Mouse (Mus musculus) T-helper 1 cell (primary cell): Measurements from ENCODE around the gene Agfg2.
"Not testable (repeated sequence)": the region's sequence is repeated elsewhere in the genome, so short reads cannot be mapped to it uniquely, and the experiment has no call there.

Experiments used
- in situ Hi-C: fragments of 300-600 bp; cut with MboI, MseI; formaldehyde crosslinking; loops from one replicate; pipeline ENCODE4 v1.15.1; 2025; ENCODE audit warnings: high pct_unique_total_duplicates

Agfg2 gene

DNA sequence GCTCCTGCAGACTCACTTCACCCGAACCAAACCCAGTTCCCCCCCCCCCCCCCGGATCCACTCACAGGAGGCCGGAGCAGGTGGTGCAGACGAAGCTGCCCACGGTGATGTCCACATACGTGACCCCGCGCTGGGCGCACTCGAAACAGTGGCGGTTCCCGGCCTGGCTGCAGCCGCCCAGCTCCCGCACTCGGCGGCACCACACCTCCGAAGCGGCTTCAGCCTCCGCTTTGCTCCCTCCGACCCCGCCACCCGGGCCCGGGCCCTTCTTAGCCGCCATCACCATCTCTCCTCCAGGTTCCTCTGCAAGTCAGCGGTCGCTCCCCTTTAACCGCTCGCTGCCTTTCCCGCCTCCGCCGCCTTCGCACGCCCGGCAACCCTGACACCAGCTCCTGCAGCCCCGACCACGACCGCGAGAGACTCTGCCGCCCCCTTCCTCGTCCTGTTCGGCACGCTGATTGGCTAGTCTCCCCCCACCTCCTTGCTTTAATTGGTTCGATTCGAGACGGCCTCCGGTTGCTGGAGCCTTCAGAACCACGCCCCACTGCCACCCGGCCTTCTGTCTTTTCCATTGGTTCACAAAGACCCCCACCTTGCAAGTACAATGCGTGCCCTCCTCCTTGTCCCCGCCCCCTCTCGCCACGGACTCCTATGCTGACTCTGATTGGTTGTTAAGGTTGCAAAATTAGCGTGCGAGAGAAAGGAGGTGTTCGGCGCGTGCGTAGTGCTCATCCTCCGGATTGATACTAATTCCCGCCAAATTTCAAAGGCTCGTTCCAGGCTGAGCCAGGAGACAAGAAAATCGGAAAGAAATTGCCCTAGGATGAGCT, at the start of gene Agfg2:
Agfg2 (minus strand) TSS at position 433 of the 830 bp plus-strand sequence.
- in situ Hi-C loops: no loop called here

DNA sequence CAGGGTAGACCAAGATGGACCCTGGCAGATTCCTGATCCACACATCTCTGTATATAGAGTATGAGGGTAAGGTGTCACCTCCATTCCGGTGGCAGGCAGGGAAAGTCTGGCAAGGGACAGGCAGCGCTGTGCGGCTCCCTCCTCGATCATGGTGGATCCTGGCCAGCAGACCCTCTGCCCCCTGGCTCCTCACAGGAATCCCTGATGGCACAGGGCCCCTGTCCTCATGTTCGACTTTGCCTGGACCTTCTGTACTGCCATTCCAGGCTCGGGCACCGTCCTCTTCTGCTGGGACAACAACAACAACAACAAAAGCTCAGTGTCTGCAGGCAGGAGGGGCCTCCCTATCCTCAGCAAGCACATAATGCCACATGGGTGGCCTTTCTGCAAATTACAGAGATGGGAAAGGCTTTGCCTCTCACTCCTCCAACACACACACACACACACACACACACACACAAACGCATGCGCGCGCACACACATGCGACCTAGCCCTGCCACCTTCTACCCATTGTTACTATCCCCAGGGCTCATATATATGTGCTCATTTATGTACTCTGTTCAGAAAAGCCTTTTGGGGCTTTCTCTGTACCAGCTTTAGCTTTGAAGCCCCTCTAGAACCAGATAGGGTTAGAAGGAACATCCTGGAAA, 49.2 kb upstream of the Agfg2 start:
- in situ Hi-C loops: no loop called here

DNA sequence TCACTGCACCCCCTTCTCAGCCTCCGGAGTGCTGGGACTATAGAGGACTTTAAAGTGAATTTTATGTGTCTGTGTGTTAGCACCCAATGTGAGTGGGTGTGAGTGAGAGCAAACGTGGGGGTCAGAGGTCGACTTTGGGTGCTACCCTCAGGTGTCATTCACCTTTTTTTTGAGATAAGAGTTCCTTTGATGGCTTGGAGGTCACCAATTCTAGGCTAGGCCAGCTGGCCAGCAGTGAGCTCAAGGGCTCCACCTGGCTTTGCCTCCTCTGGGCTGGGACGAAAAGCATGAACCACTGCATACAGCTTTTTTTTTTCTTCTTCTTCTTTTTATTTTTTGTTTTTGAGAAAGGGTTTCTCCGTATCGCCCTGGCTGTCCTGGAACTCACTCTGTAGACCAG, 42.2 kb upstream of the Agfg2 start:
- in situ Hi-C loops: no loop called here

DNA sequence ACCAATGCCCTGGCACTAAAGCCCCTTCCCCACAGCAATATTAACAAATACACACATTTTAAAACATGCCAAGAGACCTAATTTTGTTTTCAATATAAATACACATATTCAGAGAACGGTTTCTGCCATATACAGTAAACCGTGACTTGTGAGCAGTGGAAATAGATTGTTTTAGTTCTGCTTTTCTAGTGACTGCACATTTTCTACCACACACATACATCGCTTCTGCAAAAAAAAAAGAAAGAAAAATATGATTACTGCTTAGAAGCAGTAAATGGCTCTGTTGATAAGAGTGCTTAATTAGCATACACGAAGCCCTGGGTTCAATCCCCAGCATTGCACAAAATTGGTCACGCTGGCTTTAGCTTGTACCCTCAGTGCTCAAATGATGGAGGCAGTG, 39.3 kb upstream of the Agfg2 start:
- in situ Hi-C loops: no loop called here

DNA sequence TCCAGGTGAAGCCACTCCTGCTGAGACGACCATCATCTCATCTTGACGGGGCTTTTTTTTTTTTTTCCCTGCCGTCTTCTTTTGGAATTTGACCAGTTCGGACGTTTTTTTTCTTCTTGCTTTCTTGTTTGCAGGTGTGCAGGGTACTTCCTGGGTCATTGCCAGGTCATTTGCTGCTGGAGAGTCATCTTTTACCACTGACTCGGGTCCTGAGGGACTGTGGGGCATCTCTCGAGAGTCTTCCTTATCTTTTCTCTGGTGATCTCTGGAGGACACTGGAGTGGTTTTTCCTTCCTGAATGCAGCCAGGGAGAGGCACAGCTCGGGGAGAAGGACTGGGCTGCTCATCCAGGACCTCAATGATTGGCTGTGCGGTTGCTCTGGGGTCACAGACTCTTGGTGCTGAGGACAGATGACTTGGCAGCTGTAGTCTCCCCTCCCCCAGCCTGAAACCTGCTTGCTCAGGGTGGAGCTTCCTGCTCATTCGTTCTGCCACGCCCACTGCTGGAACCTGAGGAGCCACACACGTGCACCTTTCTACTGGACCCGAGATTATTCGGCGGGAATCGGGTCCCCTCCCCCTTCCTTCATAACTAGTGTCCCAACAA, 36.1 kb upstream of the Agfg2 start:
- in situ Hi-C loops: not testable (repeated sequence)

DNA sequence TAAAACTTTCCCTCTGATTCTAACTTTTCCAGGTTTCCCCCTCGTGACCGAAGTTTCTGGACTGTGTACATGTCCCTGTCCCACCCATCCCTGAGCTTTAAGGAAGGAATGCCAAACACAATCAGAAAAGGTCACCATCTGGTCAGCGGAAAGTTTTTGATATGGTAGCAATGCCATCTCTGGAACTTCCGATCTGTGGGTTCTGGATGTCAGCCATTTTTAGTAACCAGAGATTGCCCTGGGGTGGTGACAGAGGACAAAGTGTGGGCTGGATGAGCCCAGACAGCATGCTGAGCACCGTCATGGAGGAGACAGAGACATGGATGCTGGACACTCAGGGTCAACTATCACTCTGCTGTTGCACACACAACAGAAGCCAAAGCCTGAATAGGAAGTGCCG, 34.6 kb upstream of the Agfg2 start:
- in situ Hi-C loops: no loop called here

DNA sequence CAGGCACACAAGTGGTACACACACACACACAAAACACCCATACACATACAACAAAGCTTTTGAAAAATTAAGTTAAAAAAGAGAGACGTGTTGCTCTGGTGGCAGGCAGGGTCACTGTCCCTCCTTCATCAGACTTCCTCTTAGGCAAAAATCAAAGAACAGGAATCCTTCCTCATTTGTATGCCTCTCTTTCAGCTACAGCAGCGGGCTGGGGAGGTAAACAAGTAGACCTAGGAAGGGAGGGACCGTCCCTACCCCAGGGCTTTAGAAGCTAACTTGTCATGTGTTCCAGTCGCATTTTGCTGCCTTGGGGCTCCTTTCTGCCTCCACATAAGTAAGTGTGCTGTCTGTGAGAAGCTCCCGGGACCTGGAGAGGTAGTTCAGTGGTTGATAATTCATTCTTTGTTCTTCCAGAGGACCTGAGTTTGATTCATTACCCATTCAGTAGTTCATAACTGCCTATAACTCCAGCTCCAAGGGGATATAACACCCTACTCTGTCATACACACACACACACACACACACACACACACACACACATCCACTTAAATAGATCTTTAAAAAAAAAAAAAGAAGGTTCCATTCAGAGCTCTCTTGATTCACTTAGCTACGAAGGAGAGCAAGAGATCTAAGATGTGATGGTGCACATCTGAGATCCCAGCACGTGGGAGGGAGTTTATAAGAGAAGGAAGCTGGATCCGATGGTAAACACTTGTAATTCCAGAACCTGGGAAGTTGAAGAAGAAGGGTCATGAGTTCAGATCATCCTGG, 33.7 kb upstream of the Agfg2 start:
- in situ Hi-C loops: no loop called here

DNA sequence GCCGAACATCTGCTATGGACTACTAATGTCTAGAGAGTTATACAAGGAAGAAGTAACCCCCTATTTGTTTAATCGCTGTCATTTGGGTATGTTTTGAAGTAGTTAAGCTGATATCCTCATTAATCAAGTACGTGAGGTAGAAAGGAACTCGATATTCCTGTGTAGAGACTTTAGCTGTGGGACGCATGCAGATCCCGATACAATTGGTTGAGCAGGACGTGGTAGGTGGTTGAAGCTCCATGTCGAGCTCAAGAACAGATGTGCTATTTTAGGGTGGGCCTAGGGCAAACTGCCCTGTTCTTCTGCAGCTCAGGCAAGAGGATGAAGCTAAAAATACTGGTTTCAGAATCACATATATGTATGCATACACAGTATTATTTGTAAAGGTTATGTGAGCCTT, 31.2 kb upstream of the Agfg2 start:
- in situ Hi-C loops: no loop called here

DNA sequence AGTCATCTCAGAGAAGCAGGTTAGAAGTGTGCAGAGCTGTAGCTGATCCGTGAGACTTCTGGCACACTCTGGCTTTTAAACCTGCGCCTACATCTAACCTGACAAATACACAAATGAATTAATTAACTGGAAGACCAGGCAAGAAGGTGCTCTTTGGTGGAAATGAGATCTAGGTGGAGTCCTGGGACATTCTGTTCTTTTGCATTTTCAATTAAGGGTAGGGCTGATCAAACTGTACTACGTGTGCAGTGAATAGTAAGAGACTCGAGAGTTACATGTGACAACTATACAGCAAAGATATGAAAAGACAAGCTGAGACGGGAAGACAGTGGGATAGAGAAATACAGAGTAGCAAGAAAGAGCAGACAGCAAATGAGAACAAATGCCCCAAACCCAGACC, 28.9 kb upstream of the Agfg2 start:
- in situ Hi-C loops: no loop called here

DNA sequence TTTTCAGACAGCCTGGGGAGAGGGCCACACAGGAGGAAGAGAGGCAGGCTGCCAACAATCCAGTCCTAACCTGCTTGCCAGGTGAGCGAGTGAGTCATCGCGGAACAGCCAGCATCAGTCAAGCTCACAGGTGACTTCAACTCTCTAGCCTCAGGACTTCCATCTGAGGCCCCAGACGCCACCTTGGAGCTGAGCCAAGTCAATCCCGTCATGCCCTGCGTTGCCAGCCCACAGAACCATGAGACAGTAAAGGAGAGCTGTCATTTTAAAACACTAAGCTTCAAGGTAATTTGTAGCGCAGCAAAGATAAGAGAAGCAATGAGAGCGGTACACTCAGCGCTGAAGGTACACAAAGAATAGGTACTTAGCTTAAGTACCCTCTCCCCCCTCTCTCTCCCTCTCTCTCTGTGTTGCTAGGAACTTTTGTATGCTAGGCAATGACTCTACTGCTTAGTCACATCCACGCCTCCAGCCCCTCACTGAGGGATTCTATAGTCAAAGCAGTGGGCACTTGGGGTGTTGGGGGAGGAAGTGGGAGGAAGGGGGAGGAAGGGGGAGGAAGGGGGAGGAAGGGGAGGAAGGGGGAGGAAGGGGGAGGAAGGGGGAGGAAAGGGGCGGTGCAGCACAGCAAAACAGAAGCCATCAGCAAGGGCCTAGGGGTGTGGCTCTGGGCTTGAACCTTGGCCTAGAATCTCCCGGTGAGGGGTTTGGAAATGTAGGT, 22.5 kb upstream of the Agfg2 start:
- in situ Hi-C loops: loop anchor here (10.0 kb wide), 1 partner anchor 178 kb away; no protein-coding TSS in a partner anchor

DNA sequence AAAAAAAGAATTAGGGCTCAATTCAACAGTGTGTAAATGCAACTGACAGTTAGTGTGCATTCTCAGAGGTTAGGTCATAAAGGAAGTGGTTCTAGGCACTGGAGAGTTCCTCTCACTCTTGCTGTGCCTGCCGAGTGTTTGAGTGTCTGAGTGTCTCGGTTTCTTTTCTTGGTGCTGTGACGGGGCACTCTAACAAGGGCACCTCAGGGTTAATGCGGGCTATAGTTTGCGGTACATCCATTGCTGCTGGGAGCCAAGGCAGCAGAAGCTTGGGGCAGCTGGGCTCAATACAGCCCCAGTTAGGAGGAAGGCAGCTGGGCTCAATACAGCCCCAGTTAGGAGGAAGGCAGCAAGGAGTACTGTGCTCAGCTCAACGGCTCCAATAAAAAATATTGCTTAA, 20.7 kb upstream of the Agfg2 start:
- in situ Hi-C loops: loop anchor here (10.0 kb wide), 1 partner anchor 180 kb away; no protein-coding TSS in a partner anchor

DNA sequence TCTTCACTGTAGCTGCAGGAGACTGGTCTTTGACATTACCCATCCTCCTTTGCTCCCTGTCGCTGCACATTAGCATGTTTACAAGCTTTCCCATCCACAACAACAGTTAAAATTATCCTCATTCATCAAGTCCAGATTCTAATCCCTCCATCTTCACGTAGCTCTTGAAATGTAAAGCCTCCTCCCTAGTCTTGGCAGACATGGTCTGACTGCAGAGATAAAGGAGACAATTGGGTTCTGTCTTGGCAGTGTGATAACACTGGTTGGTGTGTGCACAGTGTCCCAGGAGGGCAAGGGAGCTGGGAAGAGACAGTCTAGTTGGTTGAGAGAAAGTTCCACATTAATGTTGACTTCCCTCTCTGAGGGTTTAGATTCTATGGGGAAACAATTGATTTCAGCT, 15.3 kb upstream of the Agfg2 start:
- in situ Hi-C loops: loop anchor here (10.0 kb wide), 1 partner anchor 185 kb away; no protein-coding TSS in a partner anchor

DNA sequence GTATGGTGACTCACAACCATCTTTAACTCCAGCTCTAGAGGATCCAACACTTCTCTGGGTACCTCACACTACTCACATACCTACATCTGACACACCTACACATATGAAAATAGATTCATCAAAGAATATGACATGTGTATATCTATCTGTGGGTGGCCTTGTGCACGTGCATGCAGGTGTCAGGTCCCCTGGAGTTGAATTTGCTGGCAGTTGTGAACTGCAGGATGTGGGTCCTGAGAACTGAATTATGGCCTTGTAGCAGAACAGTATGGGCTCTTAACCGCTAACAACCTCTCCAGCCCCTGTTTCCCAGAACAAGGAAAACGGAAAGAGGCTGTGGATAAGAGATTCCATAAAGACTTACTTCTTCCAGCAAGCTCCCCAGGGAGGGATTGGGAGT, 14.6 kb upstream of the Agfg2 start:
- in situ Hi-C loops: no loop called here

DNA sequence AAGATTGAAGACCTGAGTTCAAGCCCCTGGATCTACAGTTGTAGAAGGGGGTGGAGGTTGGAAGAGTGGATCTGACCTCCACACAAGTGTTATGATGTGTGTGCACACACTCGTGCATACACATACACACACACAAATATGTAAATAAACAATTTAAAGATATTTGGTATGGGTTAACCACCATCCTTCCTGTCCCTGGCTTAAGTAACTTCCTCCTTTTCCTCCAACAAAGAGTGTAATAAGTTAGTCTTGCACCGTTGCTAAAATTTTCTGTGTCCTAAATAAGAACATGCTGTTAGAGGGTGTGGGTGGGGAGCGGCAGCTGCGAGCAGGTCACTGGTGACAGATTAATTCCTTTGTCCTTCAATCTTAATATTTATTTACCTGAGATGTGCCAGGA, 11.4 kb upstream of the Agfg2 start:
- in situ Hi-C loops: no loop called here

DNA sequence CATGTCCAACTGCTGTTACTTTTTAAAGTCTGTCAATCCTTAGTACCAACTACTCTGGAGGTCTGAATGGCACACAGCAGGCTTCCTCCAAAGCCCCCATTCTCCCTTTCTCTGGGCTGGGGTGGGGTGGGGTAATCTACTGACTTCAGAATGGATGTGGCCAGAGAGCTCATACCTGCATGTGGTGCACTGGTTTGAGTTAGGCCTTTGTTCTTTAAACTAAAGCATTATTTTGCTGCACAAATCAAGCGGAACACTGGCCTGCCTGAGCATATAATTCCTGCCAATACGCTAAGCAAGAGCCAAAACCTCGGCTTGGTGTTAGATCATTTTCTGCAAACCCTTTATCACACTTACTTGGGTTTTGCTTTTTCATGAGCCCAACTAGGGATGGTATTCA, 10.3 kb upstream of the Agfg2 start:
- in situ Hi-C loops: no loop called here

DNA sequence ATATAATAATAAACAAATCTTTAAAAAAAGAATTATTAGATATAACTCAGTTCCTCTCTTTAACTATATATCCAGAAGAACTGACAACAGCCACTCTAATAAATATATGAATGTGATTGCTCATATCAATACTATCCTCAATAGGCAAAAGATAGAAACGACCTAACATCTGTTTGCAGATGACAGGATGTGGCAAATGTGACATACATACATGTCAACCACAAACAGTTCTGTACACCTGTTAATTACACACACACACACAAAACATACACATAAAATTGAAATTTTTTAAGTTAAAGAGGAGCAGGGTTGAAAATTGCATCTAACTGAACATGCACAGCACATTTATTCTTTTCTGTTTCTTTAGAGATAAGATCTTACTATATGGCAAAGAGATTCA, 7.4 kb upstream of the Agfg2 start:
- in situ Hi-C loops: no loop called here

DNA sequence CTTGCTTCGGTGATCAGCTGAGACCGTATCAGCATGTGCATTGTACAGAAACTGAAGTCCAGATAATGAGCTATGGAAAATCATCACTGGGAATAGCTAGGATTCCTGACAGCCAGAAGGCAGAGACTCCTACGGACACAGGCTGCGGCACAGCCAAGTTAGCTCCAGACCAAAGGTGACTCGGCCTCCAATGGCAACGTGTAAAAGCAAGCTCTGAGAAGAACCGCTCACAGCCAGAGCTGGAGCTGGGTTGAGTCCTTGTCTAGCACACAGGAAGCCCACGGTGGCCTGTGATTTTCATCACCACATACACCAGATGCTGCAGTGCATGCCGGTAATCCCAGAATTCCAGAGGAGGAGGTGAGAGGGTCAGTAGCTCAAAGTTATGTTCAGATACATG, 6.0 kb upstream of the Agfg2 start:
- in situ Hi-C loops: no loop called here

DNA sequence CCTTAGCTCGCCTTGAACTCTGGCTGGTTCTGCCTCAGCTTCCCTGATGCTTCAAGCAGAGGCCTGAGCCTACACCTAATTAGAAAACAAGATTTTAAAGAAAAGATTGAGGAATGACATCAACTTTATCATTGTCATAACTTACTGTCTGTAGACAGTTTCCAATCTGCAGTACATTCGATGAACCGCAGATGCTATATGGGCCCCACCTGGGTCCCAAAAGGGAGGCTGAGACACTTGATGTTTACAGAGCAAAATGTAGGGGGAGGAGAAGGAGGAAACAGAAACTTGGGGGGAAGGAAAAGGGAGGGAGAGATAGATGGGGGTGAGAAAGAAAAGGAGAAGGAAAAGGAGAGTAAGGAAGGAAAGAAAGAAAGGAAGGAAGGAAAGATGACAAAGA, 5.4 kb upstream of the Agfg2 start:
- in situ Hi-C loops: no loop called here

DNA sequence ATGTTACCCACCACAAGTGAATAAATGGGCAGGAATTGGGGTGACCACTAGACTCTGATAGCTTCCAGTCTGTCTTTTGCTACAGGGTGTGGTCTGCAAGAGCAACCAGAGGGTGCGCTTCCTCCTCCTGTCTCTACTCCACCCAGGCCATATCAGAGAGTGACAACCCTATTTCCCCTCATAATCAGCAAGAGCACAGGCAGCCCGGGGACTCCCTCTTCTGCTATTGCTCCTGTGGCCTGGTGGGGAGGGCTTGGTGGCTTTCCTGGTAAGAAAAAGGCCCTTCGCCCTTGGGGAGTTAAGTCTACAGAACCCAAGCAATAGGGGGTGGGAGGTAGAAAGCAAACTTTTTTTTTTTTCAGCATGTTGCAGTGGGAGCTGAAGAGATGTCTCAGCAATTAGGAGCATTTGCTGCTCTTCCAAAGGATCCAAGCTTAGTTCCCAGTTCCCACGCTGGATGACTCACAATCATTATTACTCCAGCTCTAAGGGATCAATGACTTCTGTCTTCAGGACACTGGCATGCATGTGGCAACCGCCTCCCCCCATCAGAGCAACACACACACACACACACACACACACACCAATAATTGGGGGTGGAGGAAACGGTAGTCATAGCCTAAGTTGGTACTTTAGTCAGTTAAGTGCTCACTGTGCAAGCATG, 1.7 kb upstream of the Agfg2 start:
- in situ Hi-C loops: no loop called here

DNA sequence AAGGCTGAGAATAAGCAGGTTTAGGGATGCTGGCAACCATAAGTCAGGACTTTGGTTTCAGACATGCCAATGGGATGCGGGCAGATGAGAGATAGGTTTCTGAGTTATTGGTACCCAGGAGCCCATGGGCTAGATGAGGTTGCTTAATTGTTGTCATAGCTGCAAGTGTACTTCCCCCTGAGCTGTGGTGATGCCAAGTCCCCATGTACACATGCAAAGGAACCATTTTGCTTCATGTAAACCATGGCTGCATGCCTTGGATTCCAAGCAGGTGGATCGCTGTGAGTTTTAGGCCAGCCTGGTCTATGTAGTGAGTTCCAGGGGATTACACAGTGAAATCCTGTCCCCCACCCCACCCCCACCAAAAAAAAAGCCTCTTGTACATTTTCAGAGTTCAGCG, 1.1 kb upstream of the Agfg2 start:
- in situ Hi-C loops: no loop called here
